Mouse (Mus musculus) kidney, postnatal 0 days (tissue): ENCODE results near the gene Nt5c1a. TPM values are rescaled to one million over a fixed set of nuclear protein-coding genes. Genes with fewer than 3 reads are reported as not detected.

Experiments used
- ATAC-seq: fragments of 200-750 bp; cut with Nextera tagmentation; replicated peaks from 2 replicates; pipeline ENCODE4 v1.8.0; 2017; ENCODE audit warnings: low read depth, moderate number of reproducible peaks, moderate TSS enrichment, moderate library complexity; ENCODE audit not compliant: low FRiP score
- DNase-seq: peaks from one replicate; pipeline ENCODE4 v3.0.0-alpha.2; 2016; ENCODE audit warnings: low spot score
- H3K27ac ChIP-seq: fragments of 300-500 bp; sonication (generic); 2 replicates; pipeline ENCODE4 v1.5.1; 2014; ENCODE audit warnings: mild to moderate bottlenecking
- H3K27me3 ChIP-seq: fragments of 300-500 bp; sonication (generic); 2 replicates; pipeline ENCODE4 v1.6.1; 2014; ENCODE audit warnings: low read length, mixed read lengths; ENCODE audit not compliant: insufficient read depth
- H3K36me3 ChIP-seq: fragments of 300-500 bp; sonication (generic); 2 replicates; pipeline ENCODE4 v1.6.1; 2014; ENCODE audit warnings: low read length, mixed read lengths; ENCODE audit not compliant: insufficient read depth
- H3K4me1 ChIP-seq: fragments of 300-500 bp; sonication (generic); replicated peaks from 2 replicates; pipeline ENCODE4 v1.6.1; 2014; ENCODE audit warnings: antibody characterized with exemption, low read length, mixed read lengths; ENCODE audit not compliant: insufficient read depth
- H3K4me2 ChIP-seq: fragments of 300-500 bp; sonication (generic); 2 replicates; pipeline ENCODE4 v1.6.1; 2014; ENCODE audit warnings: mild to moderate bottlenecking, low read length, moderate library complexity, mixed read lengths
- H3K4me3 ChIP-seq: fragments of 300-500 bp; sonication (generic); replicated peaks from 2 replicates; pipeline ENCODE4 v1.5.1; 2014; ENCODE audit warnings: low read depth, low read length
- H3K9ac ChIP-seq: fragments of 300-500 bp; sonication (generic); 2 replicates; pipeline ENCODE4 v1.6.1; 2014; ENCODE audit warnings: low read depth, low read length
- H3K9me3 ChIP-seq: fragments of 300-500 bp; sonication (generic); replicated peaks from 2 replicates; pipeline ENCODE4 v1.6.1; 2016; ENCODE audit warnings: low read length, inconsistent platforms, mixed read lengths
- CTCF ChIP-seq: IDR thresholded peaks from 2 replicates; pipeline ENCODE4 v1.5.1; 2016; ENCODE audit warnings: antibody characterized with exemption, low read depth, mild to moderate bottlenecking, moderate library complexity
- WGBS: fragments of 180-500 bp; shearing (Covaris S2); extraction: QIAGEN DNeasy Blood & Tissue Kit; methylation state at CpG from one replicate; pipeline ENCODE4 v1.1.7; 2014; 5-methylcytosine and 5-hydroxymethylcytosine counted together
- polyA plus RNA-seq: library from polyadenylated mRNA; unstranded; fragments of >200 nt; fragmentation: Nextera tagmentation; extraction: Ambion mirVana; gene quantifications from 2 replicates; pipeline ENCODE4 v1.2.1, GENCODE M21; 2015

The Nt5c1a gene
- polyA plus RNA-seq, 1 experiment from 2014 or later: 0.71 TPM

DNA sequence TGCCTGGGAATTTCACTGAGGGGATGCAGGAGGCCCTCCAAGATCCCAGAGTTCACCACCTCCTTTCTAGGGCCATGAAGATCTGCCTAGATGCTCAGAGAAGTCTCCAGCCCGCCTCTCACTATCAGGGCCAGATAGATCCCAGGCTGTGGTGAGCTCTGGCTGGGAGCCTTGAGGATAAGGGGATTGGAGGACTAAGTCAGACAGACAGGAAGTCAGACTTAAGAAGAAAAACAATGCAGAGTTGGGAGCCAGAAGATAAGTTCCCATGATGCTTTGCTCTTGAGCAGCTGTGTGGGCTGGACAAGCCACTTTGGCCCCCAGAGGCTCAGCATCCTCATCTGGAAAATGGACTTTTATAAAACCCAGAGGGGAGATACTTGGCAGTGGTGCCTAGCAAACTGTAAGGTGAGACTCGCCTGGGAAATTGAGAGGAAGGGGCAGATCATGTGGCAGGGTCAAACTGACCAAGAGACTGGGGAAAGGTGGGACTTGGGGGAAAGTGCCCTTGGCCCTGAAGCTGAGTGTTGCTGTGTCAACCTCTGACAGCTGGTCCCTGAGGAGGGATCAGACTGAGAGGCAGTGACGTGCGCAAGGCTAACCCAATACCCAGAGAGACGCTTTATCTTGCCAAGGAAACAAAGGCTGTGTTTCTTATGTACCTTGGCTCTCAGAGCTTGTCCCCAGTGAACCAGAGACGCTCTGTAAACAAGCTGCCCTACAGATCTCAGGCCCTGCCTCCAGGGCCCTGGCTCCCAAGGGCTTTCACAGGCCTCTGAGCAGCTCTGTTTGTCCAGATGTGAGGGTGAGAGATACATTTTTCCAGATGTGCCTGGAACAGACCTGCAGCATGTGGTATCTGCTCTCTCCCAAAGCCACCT is 36.3 kb downstream of the Nt5c1a start:
- Histone ChIP-seq H3K36me3 (no peaks in the 10 kb centered on the region), H3K4me1 (peaks cover 53% of the 10 kb centered on the region), H3K9ac (no peak overlapping the region), H3K9me3 (no peaks in the 10 kb centered on the region), H3K27ac (peak overlapping the region; percentile 82), H3K27me3 (no peaks in the 10 kb centered on the region), H3K4me2 (0 out of 2 replicates have a peak overlapping the region, but pooled peaks have one; percentile 10), H3K4me3 (no peak overlapping the region)
- TF ChIP-seq CTCF: no peak
- DNase-seq (peak; percentile 67), ATAC-seq (no peak)
- WGBS: 42% methylated on average over 6 of the region's 6 CpGs

- TF ChIP-seq CTCF: peak; percentile 39; the same call in 1 of the 2 replicates
- ATAC-seq: peak; percentile 84
Measured at GRCm38 (mm10) chr4:123239361-123240203, 38.3 kb downstream of the Nt5c1a start.

GRCm38 (mm10) chr4:123246221-123246620 is 44.9 kb downstream of the Nt5c1a start:
- 0 out of 2 replicates have a peak, but pooled peaks cover 5% of the 10 kb centered on the region for H3K36me3 ChIP-seq
- TF ChIP-seq CTCF: no peak
- peak overlapping the region; percentile 62; the same call in 1 of the 2 replicates for H3K27ac ChIP-seq

More at GRCm38 (mm10) chr4:123239361-123240203, 38.3 kb downstream of the Nt5c1a start:
- peak; percentile 88 for DNase-seq
- Histone ChIP-seq H3K9me3 (no peaks in the 10 kb centered on the region), H3K9ac (peak overlapping the region; percentile 53), H3K27me3 (no peaks in the 10 kb centered on the region), H3K4me1 (peaks cover 43% of the 10 kb centered on the region), H3K36me3 (0 out of 2 replicates have a peak, but pooled peaks cover 5% of the 10 kb centered on the region), H3K4me2 (peak overlapping the region; percentile 57), H3K4me3 (peak overlapping the region; percentile 26), H3K27ac (peak overlapping the region; percentile 82)
- 4% methylated on average over 55 of the region's 58 CpGs for WGBS

DNA sequence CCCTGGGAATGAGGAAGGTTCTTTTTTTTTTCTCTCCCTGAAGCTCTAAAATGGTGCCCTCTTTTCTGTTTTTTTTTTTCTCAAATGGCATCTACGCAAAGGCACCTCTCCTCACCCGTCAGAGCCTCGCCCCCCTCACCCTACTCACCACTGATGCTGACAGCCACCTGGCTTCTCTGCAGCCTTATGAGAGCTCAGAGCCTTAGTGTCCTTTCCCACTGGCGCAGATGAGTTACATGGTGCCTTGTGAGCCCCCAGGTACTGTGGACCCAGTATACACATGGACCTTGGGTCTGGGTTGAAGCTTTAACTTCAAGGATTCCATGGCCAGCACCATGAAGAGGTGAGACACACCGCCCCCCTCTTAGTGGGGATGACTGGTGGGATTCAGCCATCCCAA is 45.3 kb downstream of the Nt5c1a start:
- WGBS: 91% methylated on average over 5 of the region's 5 CpGs
- 0 out of 2 replicates have a peak, but pooled peaks cover 5% of the 10 kb centered on the region for H3K36me3 ChIP-seq
- no peak for ATAC-seq
- no peaks in the 10 kb centered on the region for H3K9me3 ChIP-seq
- H3K9ac ChIP-seq: no peak overlapping the region
- H3K27me3 ChIP-seq: no peaks in the 10 kb centered on the region
- H3K27ac ChIP-seq: peak overlapping the region; percentile 62; the same call in 1 of the 2 replicates
- no peak overlapping the region for H3K4me3 ChIP-seq
- H3K4me1 ChIP-seq: 0 out of 2 replicates have a peak, but pooled peaks cover 4% of the 10 kb centered on the region
- H3K4me2 ChIP-seq: no peak overlapping the region
- DNase-seq: no peak
- TF ChIP-seq CTCF: no peak

More at GRCm38 (mm10) chr4:123246221-123246620, 44.9 kb downstream of the Nt5c1a start:
- DNase-seq: no peak
- 0 out of 2 replicates have a peak, but pooled peaks cover 4% of the 10 kb centered on the region for H3K4me1 ChIP-seq
- no peak for ATAC-seq
- H3K9me3 ChIP-seq: no peaks in the 10 kb centered on the region
- H3K4me2 ChIP-seq: no peak overlapping the region
- WGBS: 73% methylated on average over 7 of the region's 7 CpGs
- no peak overlapping the region for H3K9ac ChIP-seq
- no peak overlapping the region for H3K4me3 ChIP-seq
- no peaks in the 10 kb centered on the region for H3K27me3 ChIP-seq

DNA sequence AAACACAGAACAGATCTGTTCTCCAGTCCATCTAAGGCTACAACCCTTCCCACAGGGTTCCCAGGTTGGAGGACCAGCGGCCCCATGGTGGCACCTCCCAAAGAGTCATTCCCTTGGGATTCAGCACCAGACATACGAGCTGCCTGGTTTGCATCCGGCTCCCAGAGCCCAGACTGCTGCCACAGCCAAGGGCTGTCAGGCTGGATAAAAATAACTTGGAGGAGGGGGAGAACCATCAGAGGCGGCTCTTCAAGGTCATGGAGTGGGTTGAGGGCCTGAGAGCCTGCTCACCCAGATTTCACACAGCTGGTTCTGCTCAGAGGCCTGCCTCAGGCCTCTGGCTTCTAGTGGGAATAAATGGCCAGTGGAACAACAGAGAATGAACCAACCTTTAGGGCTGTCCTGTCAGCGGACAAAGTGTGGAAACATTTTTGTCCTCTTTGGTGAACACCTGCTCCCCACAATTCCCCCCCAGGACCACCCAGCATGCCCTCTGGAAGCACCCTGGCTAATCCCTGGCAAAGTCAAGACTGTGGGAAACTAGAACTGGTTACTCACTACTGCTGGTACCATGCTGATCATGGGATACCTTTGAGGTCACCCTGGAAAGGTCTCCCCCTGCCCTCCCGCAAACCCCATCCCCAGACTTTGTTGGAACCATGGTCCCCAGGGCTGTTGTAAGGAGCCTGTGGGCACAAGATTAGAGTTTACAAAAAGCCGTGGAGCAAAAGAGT is 46.0 kb downstream of the Nt5c1a start:
- ATAC-seq (peak; percentile 54; the same call in 1 of the 2 replicates), DNase-seq (peak; percentile 87)
- no peaks in the 10 kb centered on the region for H3K9me3 ChIP-seq
- peaks cover 4% of the 10 kb centered on the region; the same call in 1 of the 2 replicates for H3K4me1 ChIP-seq
- no peak overlapping the region for H3K4me3 ChIP-seq
- 0 out of 2 replicates have a peak, but pooled peaks cover 5% of the 10 kb centered on the region for H3K36me3 ChIP-seq
- 39% methylated on average over 7 of the region's 7 CpGs for whole genome bisulfite sequencing
- H3K4me2 ChIP-seq: no peak overlapping the region
- H3K9ac ChIP-seq: no peak overlapping the region
- TF ChIP-seq CTCF: no peak
- peak overlapping the region; percentile 62; the same call in 1 of the 2 replicates for H3K27ac ChIP-seq
- no peaks in the 10 kb centered on the region for H3K27me3 ChIP-seq
